Mouse (Mus musculus) left cerebral cortex, adult 11 months (tissue): ENCODE data around the gene H2-Ob.

Experiments
- DNase-seq: peaks from one replicate; pipeline ENCODE4 v3.0.0; 2022; ENCODE audit warnings: low spot score

Gene H2-Ob

DNA sequence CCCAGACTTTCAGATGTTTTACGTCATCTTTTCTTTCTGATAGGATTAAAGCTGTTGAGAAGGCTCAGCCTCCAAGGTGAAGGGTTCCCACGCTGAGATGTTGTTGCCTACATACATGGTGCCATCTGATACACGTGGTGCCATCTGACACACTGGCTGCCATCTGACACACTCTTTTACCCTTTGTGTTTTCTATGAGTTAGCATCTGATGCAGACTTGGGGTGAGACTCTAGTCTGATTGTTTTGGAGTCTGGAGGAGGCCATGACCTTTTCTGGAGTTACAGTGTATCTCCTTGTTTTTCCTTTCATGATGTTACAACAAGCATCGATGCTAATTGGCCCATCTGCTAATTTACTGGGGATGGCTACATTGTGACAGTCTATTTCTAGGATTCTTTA lies 6.0 kb downstream of the H2-Ob start:
- no peak for DNase-seq

DNA sequence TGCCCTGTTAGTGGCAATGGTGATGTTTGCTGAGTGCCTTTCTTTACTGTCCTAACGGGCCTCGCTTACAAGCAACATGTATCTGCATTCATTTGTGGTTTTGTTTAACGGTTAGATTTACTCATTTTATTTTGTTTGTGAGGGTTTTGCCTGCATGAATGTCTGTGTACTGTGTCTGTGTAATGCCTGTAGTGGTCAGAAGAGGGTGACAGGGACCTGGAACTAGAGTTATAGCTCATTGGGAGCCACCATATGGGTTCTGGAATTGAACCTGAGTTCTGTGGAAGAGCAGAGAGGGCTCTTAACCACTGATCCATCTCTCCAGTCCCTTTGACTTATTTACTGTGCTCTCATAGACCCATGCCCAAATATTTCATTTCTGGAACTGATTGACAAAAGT lies 8.3 kb downstream of the H2-Ob start:
- DNase-seq: no peak

DNA sequence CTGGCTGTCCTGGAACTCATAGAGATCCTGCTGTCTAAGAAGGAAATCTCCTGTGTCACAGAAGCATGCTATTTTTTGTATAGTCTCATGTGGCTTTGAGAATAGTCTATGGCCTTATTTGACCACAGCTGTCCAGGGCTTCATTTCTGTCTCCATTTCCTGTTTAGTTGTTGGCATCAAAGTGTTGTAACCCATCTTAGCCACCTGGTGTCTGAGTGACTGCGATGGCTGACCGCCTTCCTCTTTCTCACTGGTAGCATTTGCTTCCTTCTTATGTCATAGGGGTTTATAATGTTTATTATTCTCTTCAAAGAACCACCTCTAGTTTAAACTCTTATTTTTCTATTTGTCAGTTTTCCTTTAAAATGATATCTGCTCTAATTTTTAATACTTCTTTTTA lies 10.1 kb downstream of the H2-Ob start:
- no peak for DNase-seq

DNA sequence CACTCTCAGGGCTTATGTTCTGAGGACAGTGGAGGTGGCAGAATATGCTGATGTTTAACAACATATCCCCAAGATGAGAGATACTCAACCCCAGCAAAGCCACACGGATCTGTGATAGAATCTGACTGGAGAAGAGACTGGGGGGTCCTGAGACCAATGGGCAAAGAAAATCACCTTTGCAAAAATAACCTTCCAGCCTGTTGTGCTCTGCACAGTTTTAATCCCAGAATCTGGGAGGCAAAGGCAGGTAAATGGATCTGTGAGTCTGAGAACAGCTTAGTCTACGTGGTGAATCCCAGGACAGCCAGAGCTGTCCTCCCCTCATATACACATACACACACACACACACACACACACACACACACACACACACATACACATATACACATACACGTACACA lies 10.7 kb downstream of the H2-Ob start:
- no peak for DNase-seq

DNA sequence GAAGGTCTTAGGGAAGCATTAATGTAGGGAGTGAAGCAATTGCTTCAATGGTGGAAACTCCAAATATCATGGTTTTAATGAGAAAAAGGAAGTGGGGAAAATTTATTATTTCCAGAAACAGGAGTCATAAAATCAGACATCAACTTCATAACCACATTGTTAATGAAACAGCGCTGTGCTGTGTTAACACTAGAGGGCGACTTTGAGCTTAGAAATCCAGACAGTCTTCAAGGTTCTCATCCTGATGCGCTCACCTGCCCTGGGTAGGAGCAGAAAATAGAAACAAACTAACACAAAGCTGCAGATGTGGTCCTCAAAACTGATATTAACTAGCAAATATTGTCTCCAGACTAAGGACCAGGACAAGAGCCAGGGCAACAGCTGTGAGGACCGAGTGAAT lies 11.2 kb downstream of the H2-Ob start:
- peak; percentile 31 for DNase-seq

DNA sequence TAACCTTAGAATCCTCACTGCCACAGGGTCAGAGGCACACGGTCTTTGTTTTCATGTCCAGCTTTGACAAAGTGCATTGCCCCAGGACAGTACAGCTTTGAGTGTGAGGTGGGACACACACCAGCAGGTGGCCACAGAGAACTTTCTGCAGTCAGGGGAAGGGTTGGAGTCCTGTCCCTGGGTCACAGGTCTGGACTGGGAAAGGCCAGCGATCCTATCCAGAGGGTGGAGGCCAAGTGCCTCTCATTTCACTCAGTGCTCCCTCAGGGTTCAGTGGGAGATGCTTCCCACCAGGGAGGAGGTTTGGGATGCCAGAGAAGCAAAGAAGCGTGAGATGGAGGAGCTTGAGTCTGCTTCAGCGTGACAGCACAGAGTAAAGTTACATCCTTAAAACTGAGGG lies 13.0 kb downstream of the H2-Ob start:
- DNase-seq: no peak

DNA sequence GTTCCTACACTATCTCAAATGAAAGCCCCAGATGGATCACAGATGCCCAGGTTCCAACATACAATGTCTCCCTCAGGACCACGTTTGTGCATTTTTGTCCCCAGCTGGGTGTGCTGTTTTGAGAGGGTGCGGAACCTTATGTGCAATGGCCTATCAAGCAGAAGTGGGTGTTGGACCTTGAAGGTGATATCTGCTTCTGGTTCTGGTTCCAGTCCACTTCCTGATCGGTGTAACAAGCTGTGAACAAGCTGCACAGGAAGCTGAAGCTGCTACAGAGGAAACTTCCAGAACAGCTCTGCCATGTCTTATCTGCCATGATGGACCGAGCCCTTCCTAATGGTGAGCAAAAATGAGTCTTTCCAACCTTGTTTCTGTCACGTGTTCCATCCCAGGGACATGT lies 17.8 kb downstream of the H2-Ob start:
- no peak for DNase-seq

DNA sequence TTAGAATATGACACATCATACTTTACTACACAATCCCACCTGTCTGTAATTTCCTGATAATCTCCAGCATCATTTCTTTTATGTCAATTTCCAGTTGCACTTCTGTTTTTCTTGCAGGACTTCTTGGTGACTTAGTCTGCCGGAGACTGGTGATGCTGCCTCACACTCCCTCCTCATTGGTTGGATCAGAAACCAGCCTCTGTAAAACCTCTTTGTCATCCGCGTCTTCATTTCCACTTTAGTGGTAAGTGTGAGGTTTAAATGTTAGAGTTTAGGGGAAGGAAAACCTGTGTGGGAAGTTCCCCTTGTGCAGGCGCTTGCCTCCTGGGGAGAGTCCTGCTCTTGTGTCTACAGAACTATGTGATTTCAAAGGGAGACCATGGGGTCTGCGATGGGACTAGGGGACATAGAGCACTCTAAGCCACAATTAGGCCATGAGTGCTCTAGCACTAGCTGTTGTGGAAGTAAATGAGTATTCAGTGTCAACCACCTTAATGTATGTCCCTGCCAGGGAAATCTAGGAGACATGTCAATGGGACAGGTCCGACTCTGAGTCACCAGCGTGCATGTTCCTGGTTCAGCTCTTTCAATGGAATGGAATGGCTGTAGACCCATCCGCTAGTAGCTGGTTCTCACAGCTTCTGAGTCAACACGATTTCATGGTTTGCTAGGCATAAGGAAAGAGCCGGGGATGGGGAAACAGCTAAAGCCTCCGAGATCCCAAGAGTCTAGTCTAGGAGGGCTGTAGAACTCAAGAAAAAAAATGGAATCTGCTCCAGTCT lies 19.1 kb downstream of the H2-Ob start, which contains the start of gene H2-Ab1:
H2-Ab1 (plus strand) TSS at position 96 of the 782 bp plus-strand sequence.
- peak; percentile 71 for DNase-seq

DNA sequence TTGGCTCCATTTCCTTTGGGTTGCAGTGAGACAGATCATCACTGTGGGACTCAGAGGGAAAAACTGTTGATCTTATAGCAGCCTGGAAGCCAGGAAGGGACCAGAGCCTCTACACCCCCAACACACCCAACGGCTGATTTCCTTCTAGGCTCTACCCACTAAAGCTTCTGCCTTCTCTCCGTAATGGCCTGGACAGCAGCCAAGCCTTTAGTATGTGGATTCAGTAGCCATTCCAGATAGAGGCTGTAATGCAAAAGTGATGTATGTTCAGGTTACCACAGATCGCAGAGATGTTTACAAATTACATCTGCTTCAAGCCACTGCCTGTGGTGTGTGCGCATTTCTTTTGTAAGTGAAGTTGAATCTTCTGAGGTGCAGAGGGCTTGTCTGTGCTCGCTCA lies 21.8 kb downstream of the H2-Ob start:
- no peak for DNase-seq

DNA sequence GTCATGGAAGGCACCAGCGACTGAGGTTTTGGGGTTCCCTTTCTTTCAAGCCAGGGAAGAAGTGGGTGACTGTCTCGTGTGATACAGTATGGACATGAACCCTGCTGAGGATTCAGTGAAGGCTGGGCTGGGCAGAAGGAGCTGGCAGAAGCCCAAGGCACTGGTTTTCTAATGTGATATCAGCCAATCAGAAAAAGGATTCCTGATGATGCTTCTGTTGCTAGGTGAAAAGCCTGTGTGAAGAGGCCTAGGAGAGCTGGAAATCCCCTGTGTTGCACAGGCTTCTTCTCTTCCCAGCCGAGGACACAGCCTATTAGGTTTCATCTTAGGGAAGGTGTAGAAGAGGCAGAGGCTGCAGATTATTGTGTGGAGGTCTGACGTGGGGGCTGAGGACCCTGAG lies 22.8 kb downstream of the H2-Ob start:
- DNase-seq: peak; percentile 81

DNA sequence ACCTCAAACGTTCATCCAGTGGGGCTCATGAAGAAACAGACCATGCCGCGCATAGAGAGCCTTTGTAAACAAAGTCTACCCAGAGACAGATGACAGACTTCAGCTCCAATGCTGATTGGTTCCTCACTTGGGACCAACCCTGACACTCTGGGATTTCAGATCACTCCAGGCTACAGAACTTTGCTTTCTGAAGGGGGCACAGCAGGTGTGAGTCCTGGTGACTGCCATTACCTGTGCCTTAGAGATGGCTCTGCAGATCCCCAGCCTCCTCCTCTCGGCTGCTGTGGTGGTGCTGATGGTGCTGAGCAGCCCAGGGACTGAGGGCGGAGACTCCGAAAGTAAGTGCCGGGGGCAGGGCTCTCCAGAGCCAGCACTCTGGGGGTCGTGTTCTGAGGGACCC lies 24.4 kb downstream of the H2-Ob start:
- peak; percentile 55 for DNase-seq

DNA sequence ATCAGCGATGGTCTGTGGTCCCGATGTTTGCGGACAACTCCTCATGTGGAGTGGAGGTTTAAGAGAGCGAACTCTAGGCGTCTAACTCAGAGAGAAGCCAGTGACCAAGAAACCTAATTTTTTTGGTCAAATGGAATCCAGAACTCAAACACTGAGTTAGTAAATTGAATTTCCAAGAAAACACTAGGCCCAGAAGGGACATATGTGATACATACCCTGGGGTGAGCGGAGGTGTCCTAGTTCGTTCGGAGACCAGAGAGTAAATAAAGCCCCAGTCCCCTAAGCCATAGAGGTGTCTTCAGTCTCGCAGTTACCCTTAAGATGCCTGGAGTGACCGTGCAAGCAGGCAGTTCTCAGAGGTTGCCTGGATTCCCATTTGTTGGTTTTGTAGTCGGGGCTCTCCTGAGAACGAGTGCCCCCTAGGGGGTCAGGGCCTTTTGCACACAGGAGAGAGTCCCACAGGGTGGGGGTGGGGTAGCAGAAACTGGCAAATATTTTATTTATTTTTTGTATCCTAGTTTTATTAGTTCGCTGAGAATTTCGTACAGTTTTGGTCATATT lies 25.2 kb downstream of the H2-Ob start:
- DNase-seq: no peak

DNA sequence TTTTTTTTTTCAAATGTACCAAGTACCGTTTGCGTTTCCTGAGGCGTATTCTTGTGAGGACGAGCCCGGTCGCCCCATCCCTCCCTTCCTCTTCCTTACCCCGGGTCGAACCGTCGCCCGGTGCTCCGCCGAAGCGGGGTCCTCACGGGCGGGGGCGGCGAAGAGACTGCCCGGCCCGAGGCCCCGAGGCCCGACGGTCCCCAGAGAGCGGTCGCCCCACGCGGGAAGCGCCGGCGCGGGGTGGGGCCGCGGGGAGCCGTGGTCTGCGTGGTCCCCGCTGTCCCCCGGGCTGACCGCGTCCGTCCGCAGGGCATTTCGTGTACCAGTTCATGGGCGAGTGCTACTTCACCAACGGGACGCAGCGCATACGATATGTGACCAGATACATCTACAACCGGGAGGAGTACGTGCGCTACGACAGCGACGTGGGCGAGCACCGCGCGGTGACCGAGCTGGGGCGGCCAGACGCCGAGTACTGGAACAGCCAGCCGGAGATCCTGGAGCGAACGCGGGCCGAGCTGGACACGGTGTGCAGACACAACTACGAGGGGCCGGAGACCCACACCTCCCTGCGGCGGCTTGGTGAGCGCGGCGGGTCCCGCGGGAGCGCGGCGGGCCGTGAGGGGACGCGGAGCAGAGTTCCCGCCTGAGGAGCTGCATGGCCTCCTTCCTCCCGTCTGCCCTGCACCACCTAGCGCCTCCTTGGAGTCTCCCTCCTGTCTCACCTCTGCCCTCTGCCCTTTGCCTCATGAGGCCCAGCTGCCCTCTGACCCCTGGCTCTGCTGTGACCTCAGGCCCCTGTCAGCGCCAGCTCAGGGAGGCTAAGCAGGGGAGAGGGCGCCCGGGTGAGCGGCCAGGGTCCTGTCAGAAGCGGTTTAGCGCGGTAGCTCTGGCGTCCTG lies 26.0 kb downstream of the H2-Ob start:
- no peak for DNase-seq

DNA sequence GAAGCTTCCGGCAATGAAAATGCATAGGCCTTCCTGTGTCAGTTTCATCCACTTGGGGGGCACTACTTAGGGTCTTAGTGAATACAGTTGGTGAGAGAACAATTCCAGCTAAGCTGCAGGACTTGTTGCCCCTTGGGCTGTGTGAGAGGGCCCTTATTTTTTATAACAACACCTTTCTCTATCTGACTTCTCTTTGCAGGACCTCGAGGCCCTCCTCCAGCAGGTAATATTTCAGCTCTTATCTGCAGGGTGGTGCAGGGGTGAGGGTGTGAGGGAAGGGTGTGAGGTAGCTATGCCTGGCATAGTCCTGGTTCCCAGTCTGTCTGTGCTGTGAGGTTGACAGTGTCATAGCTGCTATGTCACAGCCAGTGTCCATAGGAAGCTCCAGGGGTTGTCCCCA lies 29.6 kb downstream of the H2-Ob start:
- no peak for DNase-seq

DNA sequence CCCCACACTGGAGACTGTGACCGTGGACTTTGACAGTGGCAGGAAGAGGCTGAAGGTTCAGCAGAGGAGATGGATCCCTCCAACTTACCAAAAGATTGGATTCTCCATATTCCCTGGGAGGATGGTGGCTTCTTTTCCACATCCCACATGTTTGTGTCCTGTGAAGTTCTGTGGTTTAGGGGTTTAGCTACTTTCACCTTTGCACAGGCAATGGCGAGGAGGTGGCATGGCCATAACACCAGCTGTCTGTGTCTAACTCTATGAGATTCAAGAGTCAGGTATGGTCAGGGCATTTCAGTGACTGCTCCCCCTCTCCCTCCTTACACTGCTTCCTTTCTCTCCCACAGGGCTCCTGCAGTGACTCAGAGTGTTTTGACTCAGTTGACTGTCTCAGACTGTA lies 30.0 kb downstream of the H2-Ob start:
- no peak for DNase-seq

DNA sequence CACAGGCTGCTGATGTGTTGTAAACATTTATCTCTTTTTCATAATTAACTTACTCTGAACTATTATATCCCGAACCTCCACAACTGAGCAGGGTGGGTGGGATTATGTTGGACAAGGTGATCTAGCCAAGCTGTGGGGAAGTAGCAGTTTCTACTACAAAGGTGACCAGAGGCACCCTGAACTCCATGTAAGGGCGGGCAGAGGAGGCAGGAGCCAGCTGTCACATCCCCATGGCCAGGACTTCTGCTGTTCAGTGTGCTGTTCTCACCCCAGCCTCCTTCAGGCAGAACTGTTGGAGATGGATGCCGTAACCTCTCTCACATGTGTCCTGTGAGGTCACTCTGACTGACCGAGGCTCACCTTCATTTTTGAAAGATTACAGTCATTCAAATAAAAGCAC lies 31.1 kb downstream of the H2-Ob start:
- DNase-seq: no peak

DNA sequence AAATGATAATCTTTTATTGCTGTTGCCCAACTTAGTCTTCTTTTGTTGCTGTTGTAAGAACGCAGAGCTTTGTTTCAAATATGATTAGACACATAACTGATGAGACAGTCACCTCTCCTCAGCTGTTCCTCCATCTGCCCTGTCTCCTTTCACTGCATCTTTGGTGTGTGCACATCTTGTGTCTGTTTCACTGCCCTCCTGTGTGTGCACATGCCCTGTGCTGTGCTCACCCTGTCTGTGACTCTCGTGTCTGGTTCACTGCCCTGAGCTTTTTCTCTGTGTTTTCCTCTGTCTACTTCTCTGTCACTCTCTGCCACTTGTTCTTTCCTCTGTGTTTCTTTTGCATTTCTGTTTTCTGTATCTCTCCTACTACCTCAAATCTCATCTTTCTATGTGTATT lies 31.5 kb downstream of the H2-Ob start:
- DNase-seq: no peak

DNA sequence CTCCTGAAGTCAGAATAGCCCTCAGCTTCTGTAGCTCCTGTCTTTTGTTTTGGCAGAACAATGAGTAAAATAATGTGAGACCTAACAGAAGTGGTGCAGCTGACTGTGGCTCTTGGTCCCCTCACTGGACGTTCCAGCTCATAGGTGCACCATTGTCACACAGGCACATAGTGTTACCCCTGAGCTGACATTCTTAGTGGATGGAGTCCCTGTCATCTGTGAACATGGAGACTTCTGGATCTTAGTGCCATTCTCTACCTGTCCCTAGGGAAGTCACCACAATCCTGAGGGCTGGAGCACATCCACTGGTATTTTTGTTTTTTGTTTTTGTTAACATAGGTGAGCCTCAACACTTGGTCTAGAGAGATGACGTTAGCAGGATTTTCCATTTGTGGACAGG lies 32.2 kb downstream of the H2-Ob start:
- DNase-seq: no peak

DNA sequence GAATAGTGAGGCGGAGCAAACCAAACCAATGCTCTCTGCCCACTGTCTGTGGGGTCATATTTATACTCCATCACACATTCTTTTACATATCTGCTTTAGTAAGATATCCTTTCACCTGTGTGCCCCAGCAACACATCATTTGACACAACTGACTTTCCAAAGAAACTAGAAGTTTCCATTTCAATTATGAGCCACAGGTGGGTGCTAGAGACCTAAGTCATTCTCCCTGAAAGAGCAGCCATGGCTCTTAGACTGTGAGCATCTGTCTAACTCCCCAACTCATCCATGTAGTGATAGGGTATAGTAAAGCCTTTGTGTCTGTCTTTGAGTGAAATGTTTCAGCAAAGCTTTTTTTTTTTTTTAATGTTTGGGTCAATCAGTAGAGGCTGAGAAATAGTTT lies 33.4 kb downstream of the H2-Ob start:
- no peak for DNase-seq

DNA sequence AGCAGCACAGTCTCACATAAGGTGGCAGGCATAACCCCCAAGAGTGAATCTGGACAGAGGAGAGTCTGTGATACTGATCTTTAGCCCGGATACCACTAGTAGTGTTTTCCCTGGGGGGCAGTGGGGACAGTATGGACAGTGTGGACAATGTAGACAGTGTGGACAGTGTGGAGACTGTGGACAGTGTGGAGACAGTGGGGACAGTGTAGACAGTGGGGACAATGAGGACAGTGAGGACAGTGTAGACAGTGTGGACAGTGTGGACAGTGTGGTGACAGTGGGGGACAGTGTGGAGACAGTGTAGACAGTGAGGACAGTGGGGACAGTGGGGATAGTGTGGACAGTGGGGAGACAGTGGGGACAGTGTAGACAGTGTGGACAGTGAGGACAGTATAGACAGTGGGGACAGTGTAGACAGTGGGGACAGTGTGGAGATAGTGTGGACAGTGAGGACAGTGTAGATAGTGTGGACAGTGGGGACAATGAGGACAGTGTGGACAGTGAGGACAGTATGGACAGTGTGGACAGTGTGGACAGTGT lies 41.9 kb downstream of the H2-Ob start:
- DNase-seq: no peak

DNA sequence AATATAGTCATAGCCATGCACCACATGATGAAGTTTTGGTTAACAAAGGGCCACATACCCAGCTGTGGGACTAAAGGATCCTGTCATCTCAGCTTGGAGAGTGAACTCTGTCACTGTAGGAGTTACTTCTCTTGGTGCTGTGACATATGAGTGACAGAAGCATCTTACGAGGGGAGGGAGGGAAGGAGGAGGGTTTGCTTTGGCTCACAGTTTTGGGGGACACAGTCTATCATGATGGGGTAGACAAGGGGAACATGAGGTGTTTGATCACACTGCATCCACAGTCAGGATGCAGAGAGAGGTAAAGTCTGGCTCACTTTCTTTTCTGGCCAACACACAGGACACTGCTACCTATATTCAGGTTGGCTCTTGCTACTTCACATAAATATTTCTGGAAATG lies 43.1 kb downstream of the H2-Ob start:
- no peak for DNase-seq

DNA sequence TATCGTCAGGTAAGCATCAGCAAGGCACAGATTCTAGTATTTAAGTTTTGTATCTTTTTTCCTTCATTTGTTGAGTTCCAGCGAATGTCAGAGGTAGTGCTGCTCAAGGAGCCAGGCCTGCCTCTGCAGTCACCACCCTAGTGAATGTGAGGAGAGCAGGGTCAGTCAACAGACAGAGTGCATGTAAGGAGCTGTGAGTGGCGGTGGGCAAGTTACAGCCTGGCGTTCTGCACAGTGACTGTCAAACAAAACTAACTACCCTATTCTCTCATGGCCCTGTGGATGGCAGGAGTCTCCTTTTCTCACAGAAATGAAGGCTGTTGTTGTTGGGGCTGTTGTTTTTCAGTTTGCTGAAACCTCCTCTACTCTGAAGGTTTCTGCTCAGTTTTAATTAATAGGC lies 46.7 kb downstream of the H2-Ob start:
- DNase-seq: no peak

DNA sequence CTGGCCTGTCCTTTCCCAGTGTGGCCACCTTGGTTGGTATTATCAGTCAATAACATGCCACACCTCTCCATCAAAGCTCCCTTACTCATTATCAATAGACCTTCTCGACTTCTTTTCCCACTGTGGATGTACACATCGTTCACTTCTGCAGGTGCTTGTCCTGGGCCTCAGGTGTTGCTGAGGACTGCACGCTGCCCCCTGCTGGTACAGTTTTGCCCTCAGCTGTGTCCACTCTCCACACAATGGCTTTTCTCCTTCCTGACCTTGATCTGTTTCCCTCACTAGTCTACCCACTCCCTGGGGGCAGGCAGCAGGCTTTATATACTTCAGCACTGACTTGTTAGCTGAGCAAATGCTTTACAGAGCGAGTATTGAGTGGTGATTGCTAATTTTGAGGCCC lies 47.1 kb downstream of the H2-Ob start:
- DNase-seq: no peak
